Mouse (Mus musculus) frontal cortex, postnatal 25 days (tissue): Measurements from ENCODE around the gene Stab1.

Source experiments
- DNase-seq, 2 experiments: peaks; one replicate each; pipeline ENCODE4 v3.0.0; 2022; ENCODE audit warnings: low spot score in 2 of 2

Gene Stab1

GRCm38 (mm10) chr14:31168425-31168824, at the start of gene Stab1:
TSS of gene Stab1 (minus strand) at chr14:31168641.
- no peak for DNase-seq

GRCm38 (mm10) chr14:31217666-31218065, 49.2 kb upstream of the Stab1 start, which contains the start of gene Sema3g:
TSS of gene Sema3g (plus strand) at chr14:31217860.
- no peak for DNase-seq

GRCm38 (mm10) chr14:31216846-31217245, 48.4 kb upstream of the Stab1 start, which contains the start of gene Nisch:
TSS of gene Nisch (minus strand) at chr14:31216946.
- no peak for DNase-seq

- peak in 1 of 2 experiments; percentile 47 for DNase-seq
These were observed 46.9 kb upstream of the Stab1 start for GRCm38 (mm10) chr14:31215157-31216002.

GRCm38 (mm10) chr14:31214684-31215083, 46.2 kb upstream of the Stab1 start:
- no peak for DNase-seq

- DNase-seq: no peak
These were observed 45.4 kb upstream of the Stab1 start for GRCm38 (mm10) chr14:31213868-31214267.

- DNase-seq: no peak
These were observed 44.1 kb upstream of the Stab1 start for GRCm38 (mm10) chr14:31212499-31212898.

GRCm38 (mm10) chr14:31211854-31212253, 43.4 kb upstream of the Stab1 start:
- no peak for DNase-seq

- no peak for DNase-seq
These were observed 40.7 kb upstream of the Stab1 start for GRCm38 (mm10) chr14:31209133-31209557.

GRCm38 (mm10) chr14:31208084-31208483, 39.6 kb upstream of the Stab1 start, which contains the start of gene Tnnc1:
TSS of gene Tnnc1 (plus strand) at chr14:31208312.
- no peak for DNase-seq

- DNase-seq: no peak
These were observed 38.8 kb upstream of the Stab1 start for GRCm38 (mm10) chr14:31207070-31207830.

GRCm38 (mm10) chr14:31206472-31206981, 38.1 kb upstream of the Stab1 start:
- peak; percentile 89 to 90 for DNase-seq

- DNase-seq: peak in 1 of 2 experiments; percentile 18
These were observed 37.4 kb upstream of the Stab1 start for GRCm38 (mm10) chr14:31205562-31206467.

- no peak for DNase-seq
These were observed 36.8 kb upstream of the Stab1 start for GRCm38 (mm10) chr14:31205244-31205561.

GRCm38 (mm10) chr14:31204844-31205243, 36.4 kb upstream of the Stab1 start:
- no peak for DNase-seq

GRCm38 (mm10) chr14:31200038-31200437, 31.6 kb upstream of the Stab1 start:
- DNase-seq: no peak

- DNase-seq: no peak
These were observed 31.2 kb upstream of the Stab1 start for GRCm38 (mm10) chr14:31199599-31199998.

GRCm38 (mm10) chr14:31197547-31198516, 29.4 kb upstream of the Stab1 start:
- DNase-seq: no peak

GRCm38 (mm10) chr14:31195968-31196367, 27.5 kb upstream of the Stab1 start:
- no peak for DNase-seq

GRCm38 (mm10) chr14:31195521-31195920, 27.1 kb upstream of the Stab1 start:
- DNase-seq: no peak
